Mouse (Mus musculus) mouse embryonic stem cell (cell line): ENCODE measurements around the gene Krt87.

Experiments used
- in situ Hi-C, 2 experiments: fragments of 300-500 bp; cut with MboI; formaldehyde crosslinking; loops; 1 replicate in 1 of 2; 3 replicates in 1 of 2; pipeline ENCODE4 v1.14.3; 2019 to 2020; ENCODE audit warnings: low sequenced_read_pairs in 2 of 2, low pct_unique_long_range_greater_than_20kb in 1 of 2, mixed read lengths in 1 of 2; ENCODE audit not compliant: unreplicated experiment in 1 of 2

Krt87 gene

DNA sequence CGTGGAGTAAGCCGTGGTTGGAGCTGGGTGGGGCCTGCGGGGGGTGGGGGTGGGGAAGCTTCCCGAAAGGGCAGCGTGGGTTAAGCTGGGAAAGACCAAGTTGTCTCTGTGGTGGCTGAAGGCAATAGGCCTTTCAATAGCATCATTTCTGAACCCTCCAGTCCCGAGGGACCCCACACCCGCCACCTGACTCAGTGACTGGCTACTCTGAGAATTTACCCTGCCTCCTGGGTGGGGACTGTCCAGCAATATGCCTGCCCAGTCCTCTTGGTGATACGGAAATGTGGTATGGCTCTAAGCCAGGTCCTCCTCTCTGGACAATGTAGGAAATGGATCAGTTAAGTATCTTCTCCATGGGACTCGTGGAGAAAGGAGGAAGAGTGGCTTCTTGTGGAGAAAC lies 56.8 kb downstream of the Krt87 start:
- in situ Hi-C loops: no loop called here
